9 mouse cellular contexts compared by ENCODE assay signal in genomic region chr5:142857763-142858229, GRCm38 (mm10). TPM values are rescaled to one million over a fixed set of nuclear protein-coding genes. Genes with fewer than 3 reads are reported as not detected.
A peak's percentile ranks its signal among the peaks of the same experiment; 100 is the strongest.
DNase-seq lines count a peak whose midpoint lies in the region; ATAC-seq lines count a peak whose summit lies in the region.
"Had no signal": no experiment of that assay in that cellular context is flagged by ENCODE, and none has a peak within 500 bp of the region (broad histone marks: within the 10 kb centered on the region; RNA-seq: fewer than 3 reads in every experiment).

No protein-coding gene starts in this region.

- H3K27ac ChIP-seq in embryonic facial prominence, embryonic 14.5 days (replicated peaks; ENCODE audit: low read depth, low read length) = no peak overlapping the region
- no peak overlapping the region for H3K27ac ChIP-seq in embryonic facial prominence, embryonic 10.5 days (replicated peaks)
- H3K27ac ChIP-seq in forebrain, embryonic 15.5 days (replicated peaks) = peak overlapping the region; percentile 90
- H3K27ac ChIP-seq in kidney, embryonic 15.5 days = no peak overlapping the region
- H3K27ac ChIP-seq: limb, embryonic 12.5 days had no signal

- ATAC-seq in embryonic facial prominence, embryonic 14.5 days (ENCODE audit: low read depth) = no peak
- peak; percentile 81 for ATAC-seq in forebrain, embryonic 15.5 days (replicated peaks)
- ATAC-seq in kidney, embryonic 15.5 days (replicated peaks; ENCODE audit: low FRiP score) = no peak

- H3K27me3 ChIP-seq in embryonic facial prominence, embryonic 14.5 days (replicated peaks; ENCODE audit: control insufficient read depth, insufficient read depth, low read length) = no peaks in the 10 kb centered on the region
- no peaks in the 10 kb centered on the region for H3K27me3 ChIP-seq in embryonic facial prominence, embryonic 10.5 days (replicated peaks; ENCODE audit: low read depth, poor library complexity, severe bottlenecking)
- H3K27me3 ChIP-seq in forebrain, embryonic 15.5 days = no peaks in the 10 kb centered on the region
- no peaks in the 10 kb centered on the region for H3K27me3 ChIP-seq in kidney, embryonic 15.5 days
- H3K27me3 ChIP-seq: limb, embryonic 12.5 days had no signal

- H3K36me3 ChIP-seq in embryonic facial prominence, embryonic 14.5 days (ENCODE audit: control insufficient read depth, insufficient read depth, low read length) = no peaks in the 10 kb centered on the region
- H3K36me3 ChIP-seq in embryonic facial prominence, embryonic 10.5 days (replicated peaks) = no peaks in the 10 kb centered on the region
- H3K36me3 ChIP-seq in forebrain, embryonic 15.5 days = no peaks in the 10 kb centered on the region
- peaks cover 3% of the 10 kb centered on the region; the same call in 1 of the 2 replicates for H3K36me3 ChIP-seq in kidney, embryonic 15.5 days
- H3K36me3 ChIP-seq: limb, embryonic 12.5 days had no signal

- no peak overlapping the region for H3K4me2 ChIP-seq in embryonic facial prominence, embryonic 14.5 days (ENCODE audit: low read depth, low read length)
- peak overlapping the region; percentile 15 for H3K4me2 ChIP-seq in forebrain, embryonic 15.5 days (replicated peaks)
- H3K4me2 ChIP-seq in kidney, embryonic 15.5 days = no peak overlapping the region
- H3K4me2 ChIP-seq: limb, embryonic 12.5 days had no signal

- no peak overlapping the region for H3K9ac ChIP-seq in embryonic facial prominence, embryonic 14.5 days (ENCODE audit: low read depth, low read length)
- H3K9ac ChIP-seq in forebrain, embryonic 15.5 days (replicated peaks) = no peak overlapping the region
- H3K9ac ChIP-seq in kidney, embryonic 15.5 days = no peak overlapping the region
- H3K9ac ChIP-seq: limb, embryonic 12.5 days had no signal

- no peak overlapping the region for H3K4me3 ChIP-seq in embryonic facial prominence, embryonic 14.5 days (ENCODE audit: low read depth, low read length)
- H3K4me3 ChIP-seq in embryonic facial prominence, embryonic 10.5 days = no peak overlapping the region
- H3K4me3 ChIP-seq in forebrain, embryonic 15.5 days = no peak overlapping the region
- H3K4me3 ChIP-seq in kidney, embryonic 15.5 days (replicated peaks) = no peak overlapping the region
- H3K4me3 ChIP-seq: limb, embryonic 12.5 days had no signal

- no peaks in the 10 kb centered on the region for H3K4me1 ChIP-seq in embryonic facial prominence, embryonic 14.5 days (ENCODE audit: control insufficient read depth, insufficient read depth, low read length)
- H3K4me1 ChIP-seq in embryonic facial prominence, embryonic 10.5 days = peaks cover 5% of the 10 kb centered on the region; the same call in 1 of the 2 replicates
- peaks cover 26% of the 10 kb centered on the region for H3K4me1 ChIP-seq in forebrain, embryonic 15.5 days
- H3K4me1 ChIP-seq in kidney, embryonic 15.5 days = peaks cover 5% of the 10 kb centered on the region; the same call in 1 of the 2 replicates

- H3K9me3 ChIP-seq in embryonic facial prominence, embryonic 14.5 days (ENCODE audit: control insufficient read depth, low read length) = 0 out of 2 replicates have a peak, but pooled peaks cover 3% of the 10 kb centered on the region
- H3K9me3 ChIP-seq in embryonic facial prominence, embryonic 10.5 days = peaks cover 4% of the 10 kb centered on the region
- H3K9me3 ChIP-seq in forebrain, embryonic 15.5 days = no peaks in the 10 kb centered on the region
- peaks cover 3% of the 10 kb centered on the region; the same call in 1 of the 2 replicates for H3K9me3 ChIP-seq in kidney, embryonic 15.5 days (replicated peaks)

- DNase-seq in embryonic facial prominence, embryonic 14.5 days (ENCODE audit: low spot score) = peak; percentile 23
- DNase-seq in embryonic facial prominence, embryonic 10.5 days (ENCODE audit: low spot score) = no peak
- peak; percentile 58 for DNase-seq in Muller cell, postnatal 12 days (ENCODE audit: inconsistent ontology term)
- peak; percentile 86 to 94 for DNase-seq in layer of hippocampus, postnatal 14 days (ENCODE audit: low spot score in 2 of 2)
- peak; percentile 51 to 64 for DNase-seq in right cerebral cortex, postnatal 36 days (ENCODE audit: low spot score in 2 of 2)
- DNase-seq in spleen, postnatal 4 days (ENCODE audit: low spot score in 2 of 2) = no peak

- 56% methylated on average over 16 of the region's 16 CpGs for WGBS in embryonic facial prominence, embryonic 14.5 days
- 60% methylated on average over 16 of the region's 16 CpGs for WGBS in embryonic facial prominence, embryonic 10.5 days
- WGBS in forebrain, embryonic 15.5 days = 20% methylated on average over 16 of the region's 16 CpGs
- 57% methylated on average over 16 of the region's 16 CpGs for WGBS in kidney, embryonic 15.5 days

RNA-seq across cellular contexts. Expression of gene Fbxl18, which starts 37.4 kb away (rescaled TPM):
- polyA plus RNA-seq in embryonic facial prominence, embryonic 14.5 days (2014; fragmentation: Nextera tagmentation; extraction: Ambion mirVana) = 9.2 and 9.4 TPM in 2 replicates
- 25.6 and 25.9 TPM in 2 replicates for polyA plus RNA-seq in embryonic facial prominence, embryonic 10.5 days (2016; fragmentation: Nextera tagmentation; extraction: Ambion mirVana)
- polyA plus RNA-seq in forebrain, embryonic 15.5 days (2015; fragmentation: Nextera tagmentation; extraction: Ambion mirVana) = 32.6 and 34.2 TPM in 2 replicates
- 10 to 100 TPM; 43.1 to 46.7 TPM for total RNA-seq in layer of hippocampus, postnatal 14 days (2021)
- polyA plus RNA-seq in kidney, embryonic 15.5 days (2015; fragmentation: Nextera tagmentation; extraction: Ambion mirVana) = 16.7 and 17.8 TPM in 2 replicates

RNA-seq across cellular contexts. Expression of gene Tnrc18, which starts 40.3 kb away (rescaled TPM):
- polyA plus RNA-seq in embryonic facial prominence, embryonic 14.5 days (2014; fragmentation: Nextera tagmentation; extraction: Ambion mirVana) = 32.9 and 36.9 TPM in 2 replicates
- 21.8 and 26.5 TPM in 2 replicates for polyA plus RNA-seq in embryonic facial prominence, embryonic 10.5 days (2016; fragmentation: Nextera tagmentation; extraction: Ambion mirVana)
- 45.9 and 48.3 TPM in 2 replicates for polyA plus RNA-seq in forebrain, embryonic 15.5 days (2015; fragmentation: Nextera tagmentation; extraction: Ambion mirVana)
- total RNA-seq in layer of hippocampus, postnatal 14 days (2021) = 100 to 1,000 TPM; 172 to 184 TPM
- polyA plus RNA-seq in kidney, embryonic 15.5 days (2015; fragmentation: Nextera tagmentation; extraction: Ambion mirVana) = 21.6 and 28.1 TPM in 2 replicates

RNA-seq across cellular contexts. Expression of gene Actb, which starts 48.8 kb away (rescaled TPM):
- 12,527 and 12,883 TPM in 2 replicates for polyA plus RNA-seq in embryonic facial prominence, embryonic 14.5 days (2014; fragmentation: Nextera tagmentation; extraction: Ambion mirVana)
- polyA plus RNA-seq in embryonic facial prominence, embryonic 10.5 days (2016; fragmentation: Nextera tagmentation; extraction: Ambion mirVana) = 15,960 and 16,856 TPM in 2 replicates
- polyA plus RNA-seq in forebrain, embryonic 15.5 days (2015; fragmentation: Nextera tagmentation; extraction: Ambion mirVana) = 16,767 and 16,970 TPM in 2 replicates
- 1,000 to 10,000 TPM; 3,650 to 3,993 TPM for total RNA-seq in layer of hippocampus, postnatal 14 days (2021)
- polyA plus RNA-seq in kidney, embryonic 15.5 days (2015; fragmentation: Nextera tagmentation; extraction: Ambion mirVana) = 14,718 and 15,443 TPM in 2 replicates

Comparison
In these comparisons a context has a peak if more than half of its experiments do, and no peak if none do; other contexts are left out.
1. DNase-seq: peak in embryonic facial prominence, embryonic 14.5 days (single experiment), Muller cell, postnatal 12 days (single experiment), layer of hippocampus, postnatal 14 days (2 of 2) and right cerebral cortex, postnatal 36 days (2 of 2); none in embryonic facial prominence, embryonic 10.5 days (single experiment) and spleen, postnatal 4 days (0 of 2).